Mouse (Mus musculus) cortical plate, adult 2 months (tissue): ENCODE results near the gene Bcl10. TPM values are rescaled to one million over a fixed set of nuclear protein-coding genes. Genes with fewer than 3 reads are reported as not detected.

Source experiments
- H3K27ac ChIP-seq: fragments of 200-500 bp; 2 replicates; pipeline ENCODE4 v1.5.1; 2012; ENCODE audit warnings: low read length, control low read depth, inconsistent platforms; ENCODE audit not compliant: insufficient read depth
- H3K4me1 ChIP-seq: fragments of 200-500 bp; 2 replicates; pipeline ENCODE4 v1.6.1; 2011; ENCODE audit warnings: low read length; ENCODE audit not compliant: control insufficient read depth, insufficient read depth
- H3K4me3 ChIP-seq: fragments of 200-500 bp; 2 replicates; pipeline ENCODE4 v1.5.1; 2011; ENCODE audit warnings: mild to moderate bottlenecking, low read length, control low read depth; ENCODE audit not compliant: insufficient read depth
- CTCF ChIP-seq: fragments of 200-500 bp; IDR thresholded peaks from 2 replicates; pipeline ENCODE4 v1.5.1; 2011; ENCODE audit warnings: mild to moderate bottlenecking, control low read depth, low read length; ENCODE audit not compliant: insufficient read depth; ENCODE audit errors: extremely low read depth
- POLR2A ChIP-seq: fragments of 200-500 bp; IDR thresholded peaks from 2 replicates; pipeline ENCODE4 v1.6.1; 2011; ENCODE audit warnings: mild to moderate bottlenecking, low read length, control low read depth; ENCODE audit not compliant: insufficient read depth; ENCODE audit errors: extremely low read depth
- polyA plus RNA-seq: library from polyadenylated mRNA; depleted of rRNA; stranded (reverse); fragments of >200 nt; gene quantifications from 2 replicates; pipeline ENCODE4 v1.2.3, GENCODE M21; 2012

The Bcl10 gene
- polyA plus RNA-seq, 1 experiment = 11.8 TPM

- Histone ChIP-seq H3K4me1 (peaks cover 2% of the 10 kb centered on the region), H3K4me3 (no peak overlapping the region), H3K27ac (no peak overlapping the region)
- no peak for TF ChIP-seq CTCF
- no peak for TF ChIP-seq POLR2A
Measured at GRCm38 (mm10) chr3:145885851-145886464, 36.6 kb upstream of the Bcl10 start.

- Histone ChIP-seq H3K27ac (no peak overlapping the region), H3K4me1 (peaks cover 2% of the 10 kb centered on the region), H3K4me3 (no peak overlapping the region)
- TF ChIP-seq POLR2A (no peak), CTCF (no peak)
Measured at GRCm38 (mm10) chr3:145887430-145887971, 35.1 kb upstream of the Bcl10 start.

- peaks cover 2% of the 10 kb centered on the region for H3K4me1 ChIP-seq
- H3K27ac ChIP-seq = peak overlapping the region; percentile 64
- H3K4me3 ChIP-seq = no peak overlapping the region
- no peak for TF ChIP-seq POLR2A
- TF ChIP-seq CTCF = no peak
Measured at GRCm38 (mm10) chr3:145890346-145891132, 32.1 kb upstream of the Bcl10 start.

- Histone ChIP-seq H3K4me1 (no peaks in the 10 kb centered on the region), H3K27ac (no peak overlapping the region), H3K4me3 (no peak overlapping the region)
- TF ChIP-seq CTCF (no peak), POLR2A (no peak)
Measured at GRCm38 (mm10) chr3:145892451-145892850, 30.2 kb upstream of the Bcl10 start.

GRCm38 (mm10) chr3:145894131-145894530 is 28.5 kb upstream of the Bcl10 start:
- no peak for TF ChIP-seq CTCF
- TF ChIP-seq POLR2A = no peak
- H3K4me1 ChIP-seq = no peaks in the 10 kb centered on the region
- H3K27ac ChIP-seq = no peak overlapping the region
- H3K4me3 ChIP-seq = no peak overlapping the region

- Histone ChIP-seq H3K4me3 (no peak overlapping the region), H3K4me1 (no peaks in the 10 kb centered on the region), H3K27ac (no peak overlapping the region)
- TF ChIP-seq CTCF = no peak
- TF ChIP-seq POLR2A = no peak
Measured at GRCm38 (mm10) chr3:145897749-145898148, 24.9 kb upstream of the Bcl10 start.

GRCm38 (mm10) chr3:145899832-145900231 is 22.8 kb upstream of the Bcl10 start:
- Histone ChIP-seq H3K27ac (no peak overlapping the region), H3K4me1 (no peaks in the 10 kb centered on the region), H3K4me3 (no peak overlapping the region)
- TF ChIP-seq POLR2A (no peak), CTCF (no peak)

GRCm38 (mm10) chr3:145903530-145903929 is 19.1 kb upstream of the Bcl10 start:
- H3K4me1 ChIP-seq = no peaks in the 10 kb centered on the region
- TF ChIP-seq CTCF = no peak
- no peak for TF ChIP-seq POLR2A
- no peak overlapping the region for H3K4me3 ChIP-seq
- no peak overlapping the region for H3K27ac ChIP-seq

- peak; percentile 69 for TF ChIP-seq CTCF
- no peak for TF ChIP-seq POLR2A
- Histone ChIP-seq H3K4me1 (no peaks in the 10 kb centered on the region), H3K4me3 (no peak overlapping the region), H3K27ac (no peak overlapping the region)
Measured at GRCm38 (mm10) chr3:145904850-145905776, 17.5 kb upstream of the Bcl10 start.

GRCm38 (mm10) chr3:145906582-145906981 is 16.0 kb upstream of the Bcl10 start:
- H3K4me3 ChIP-seq = no peak overlapping the region

More at GRCm38 (mm10) chr3:145906582-145906981, 16.0 kb upstream of the Bcl10 start:
- H3K27ac ChIP-seq = no peak overlapping the region
- no peaks in the 10 kb centered on the region for H3K4me1 ChIP-seq
- TF ChIP-seq POLR2A = no peak
- TF ChIP-seq CTCF = no peak
